Mouse (Mus musculus) hindbrain, embryonic 16.5 days (tissue): ENCODE measurements around the gene Olfr764-ps1. TPM values are rescaled to one million over a fixed set of nuclear protein-coding genes. Genes with fewer than 3 reads are reported as not detected.
"Not testable (repeated sequence)": the region's sequence is repeated elsewhere in the genome, so short reads cannot be mapped to it uniquely, and the experiment has no call there.

Source experiments
- ATAC-seq: fragments of 200-750 bp; cut with Nextera tagmentation; 2 replicates; pipeline ENCODE4 v1.8.0; 2017; ENCODE audit warnings: moderate TSS enrichment, moderate library complexity
- H3K27ac ChIP-seq: fragments of 300-500 bp; sonication (generic); 2 replicates; pipeline ENCODE4 v1.5.1; 2014; ENCODE audit warnings: low read depth, mild to moderate bottlenecking, control low read depth, low read length, moderate library complexity
- H3K27me3 ChIP-seq: fragments of 300-500 bp; sonication (generic); replicated peaks from 2 replicates; pipeline ENCODE4 v1.6.1; 2014; ENCODE audit warnings: low read length; ENCODE audit not compliant: control insufficient read depth, insufficient read depth
- H3K36me3 ChIP-seq: fragments of 300-500 bp; sonication (generic); 2 replicates; pipeline ENCODE4 v1.6.1; 2014; ENCODE audit warnings: mild to moderate bottlenecking, low read length, moderate library complexity, mixed read lengths; ENCODE audit not compliant: control insufficient read depth, insufficient read depth
- H3K4me1 ChIP-seq: fragments of 300-500 bp; sonication (generic); 2 replicates; pipeline ENCODE4 v1.6.1; 2014; ENCODE audit warnings: low read depth, low read length; ENCODE audit not compliant: control insufficient read depth, insufficient read depth
- H3K4me2 ChIP-seq: fragments of 300-500 bp; sonication (generic); 2 replicates; pipeline ENCODE4 v1.6.1; 2014; ENCODE audit warnings: mild to moderate bottlenecking, low read length, control low read depth, moderate library complexity
- H3K4me3 ChIP-seq: fragments of 300-500 bp; sonication (generic); 2 replicates; pipeline ENCODE4 v1.5.1; 2014; ENCODE audit warnings: mild to moderate bottlenecking, low read length, control low read depth, moderate library complexity
- H3K9ac ChIP-seq: fragments of 300-500 bp; sonication (generic); 2 replicates; pipeline ENCODE4 v1.6.1; 2014; ENCODE audit warnings: low read depth, mild to moderate bottlenecking, control low read depth, low read length, moderate library complexity
- H3K9me3 ChIP-seq: fragments of 300-500 bp; sonication (generic); 2 replicates; pipeline ENCODE4 v1.6.1; 2014; ENCODE audit warnings: mild to moderate bottlenecking, low read length, moderate library complexity; ENCODE audit not compliant: control insufficient read depth
- WGBS: fragments of 180-500 bp; shearing (Covaris S2); extraction: QIAGEN DNeasy Blood & Tissue Kit; methylation state at CpG from one replicate; pipeline ENCODE4 v1.1.7; 2014; 5-methylcytosine and 5-hydroxymethylcytosine counted together
- polyA plus RNA-seq: library from polyadenylated mRNA; unstranded; fragments of >200 nt; fragmentation: Nextera tagmentation; extraction: Ambion mirVana; gene quantifications from 2 replicates; pipeline ENCODE4 v1.2.1, GENCODE M21; 2015

Gene Olfr764-ps1
- not detected in 2 replicates for polyA plus RNA-seq

DNA sequence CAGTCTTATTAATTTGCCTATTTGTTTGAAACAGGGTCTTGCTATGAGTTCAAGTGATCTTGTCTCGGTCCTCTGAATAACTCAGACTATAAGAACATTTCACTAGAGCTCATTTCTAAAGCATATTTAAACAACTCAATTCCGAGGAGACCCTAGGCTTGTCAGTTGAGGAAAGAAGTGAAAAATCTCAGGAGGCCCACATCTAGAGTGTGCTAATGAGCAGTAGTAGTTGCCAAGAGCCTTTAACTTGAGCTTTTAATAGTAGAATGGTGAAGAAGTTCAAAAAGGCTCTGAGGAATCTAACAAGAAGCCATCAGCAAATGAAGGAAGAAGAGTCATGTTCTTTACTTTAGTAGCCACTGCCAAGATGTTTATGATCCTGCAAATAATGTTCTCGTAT lies at the start of gene Olfr764-ps1:
Gene Olfr764-ps1 (minus strand): TSS at position 101 of the 400 bp plus-strand sequence.
- no peaks in the 10 kb centered on the region for H3K4me1 ChIP-seq
- no peak within 1 kb of the TSS for H3K4me2 ChIP-seq
- H3K27me3 ChIP-seq, result no peaks in the 10 kb centered on the region
- H3K9me3 ChIP-seq, result no peaks in the 10 kb centered on the region
- H3K27ac ChIP-seq, result no peak within 1 kb of the TSS
- 83% methylated on average over 3 of the region's 3 CpGs for WGBS
- no peak within 1 kb of the TSS for H3K4me3 ChIP-seq
- no peaks in the 10 kb centered on the region for H3K36me3 ChIP-seq
- ATAC-seq, result no peak
- H3K9ac ChIP-seq, result no peak within 1 kb of the TSS

DNA sequence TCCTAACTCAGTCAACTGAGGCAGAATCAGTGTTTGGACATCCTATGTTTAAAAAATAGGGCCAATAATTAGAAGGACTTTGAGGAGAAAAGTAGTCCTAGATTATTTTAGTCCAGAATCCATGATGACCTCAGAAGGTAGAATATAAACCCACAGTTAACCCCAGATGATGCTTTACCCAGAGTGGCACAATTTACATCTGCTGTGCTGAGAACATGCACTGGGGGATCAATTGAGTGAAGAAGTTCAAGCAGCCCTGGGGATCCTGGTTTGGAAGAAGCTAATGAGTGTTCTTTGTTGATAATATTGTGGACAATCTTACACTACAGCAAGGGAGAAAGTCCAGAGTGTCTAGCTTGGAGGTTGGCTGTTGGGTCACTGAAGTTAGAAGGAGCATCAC lies 43.1 kb upstream of the Olfr764-ps1 start, which contains the start of gene Olfr767:
Gene Olfr767 (minus strand): TSS at position 101 of the 400 bp plus-strand sequence.
- H3K4me2 ChIP-seq, H3K27ac ChIP-seq, H3K4me3 ChIP-seq, H3K9ac ChIP-seq, H3K4me1 ChIP-seq, H3K9me3 ChIP-seq, H3K27me3 ChIP-seq, ATAC-seq, H3K36me3 ChIP-seq: not testable (repeated sequence)

DNA sequence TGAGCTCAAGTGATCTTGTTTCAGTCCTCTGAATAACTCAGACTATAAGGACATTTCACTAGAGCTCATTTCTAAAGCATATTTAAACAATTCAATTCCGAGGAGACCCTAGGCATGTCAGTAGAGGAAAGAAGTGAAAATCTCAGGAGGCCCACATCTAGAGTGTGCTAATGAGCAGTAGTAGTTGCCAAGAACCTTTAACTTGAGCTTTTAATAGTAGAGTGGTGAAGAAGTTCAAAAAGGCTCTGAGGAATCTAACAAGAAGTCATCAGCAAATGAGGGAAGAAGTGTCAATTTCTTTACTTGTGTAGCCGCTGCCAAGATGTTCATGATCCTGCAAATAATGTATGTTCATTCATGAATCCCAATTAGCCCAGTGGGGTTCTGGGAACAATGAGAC lies 29.2 kb upstream of the Olfr764-ps1 start, which contains the start of gene Olfr766-ps1:
Gene Olfr766-ps1 (minus strand): TSS at position 101 of the 400 bp plus-strand sequence.
- H3K27me3 ChIP-seq, result no peaks in the 10 kb centered on the region

DNA sequence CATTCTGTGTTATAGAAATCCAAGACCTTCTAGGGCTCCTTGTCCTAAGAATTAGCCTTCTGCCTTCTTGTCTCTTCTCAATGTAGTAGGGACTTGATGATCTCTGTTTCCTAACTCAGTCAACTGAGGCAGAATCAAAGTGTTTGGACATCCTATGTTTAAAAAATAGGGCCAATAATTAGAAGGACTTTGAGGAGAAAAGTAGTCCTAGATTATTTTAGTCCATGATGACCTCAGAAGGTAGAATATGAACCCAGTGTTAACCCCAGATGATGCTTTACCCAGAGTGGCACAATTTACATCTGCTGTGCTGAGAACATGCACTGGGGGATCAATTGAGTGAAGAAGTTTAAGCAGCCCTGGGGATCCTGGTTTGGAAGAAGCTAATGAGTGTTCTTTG lies 10.2 kb upstream of the Olfr764-ps1 start, which contains the start of gene Olfr765:
Gene Olfr765 (minus strand): TSS at position 101 of the 400 bp plus-strand sequence.
- not testable (repeated sequence) for H3K27ac ChIP-seq, ATAC-seq, H3K4me2 ChIP-seq, H3K4me1 ChIP-seq, H3K4me3 ChIP-seq, H3K9ac ChIP-seq, H3K36me3 ChIP-seq, H3K27me3 ChIP-seq, H3K9me3 ChIP-seq

More for the DNA sequence above, 29.2 kb upstream of the Olfr764-ps1 start, which contains the start of gene Olfr766-ps1:
- Histone ChIP-seq H3K9ac (no peak within 1 kb of the TSS), H3K4me2 (no peak within 1 kb of the TSS), H3K36me3 (no peaks in the 10 kb centered on the region), H3K27ac (no peak within 1 kb of the TSS), H3K4me3 (no peak within 1 kb of the TSS), H3K9me3 (no peaks in the 10 kb centered on the region), H3K4me1 (no peaks in the 10 kb centered on the region)
- ATAC-seq, result no peak
- 78% methylated on average over 2 of the region's 2 CpGs for WGBS

DNA sequence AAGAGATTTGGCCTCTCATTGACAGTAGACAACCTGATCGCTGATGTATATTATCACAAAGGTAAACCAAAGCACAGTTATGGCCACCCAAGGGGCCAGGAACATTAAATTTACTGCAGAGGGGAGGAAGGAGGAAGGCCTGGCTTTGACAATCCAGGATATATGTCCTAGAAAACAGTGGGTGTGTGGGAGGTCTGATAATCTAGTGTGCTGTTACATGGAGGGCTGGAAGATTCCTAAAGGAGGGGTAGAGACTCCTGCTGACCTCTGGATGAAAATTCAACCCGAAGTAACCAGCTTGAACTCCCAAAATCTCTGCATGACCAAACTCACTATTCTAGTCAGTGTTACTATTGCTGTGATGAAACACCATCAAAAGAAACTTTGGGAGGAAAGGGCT lies 11.4 kb downstream of the Olfr764-ps1 start:
- Histone ChIP-seq H3K9me3 (no peaks in the 10 kb centered on the region), H3K27me3 (no peaks in the 10 kb centered on the region), H3K27ac (no peak overlapping the region), H3K9ac (no peak overlapping the region), H3K4me2 (no peak overlapping the region), H3K36me3 (no peaks in the 10 kb centered on the region), H3K4me1 (no peaks in the 10 kb centered on the region), H3K4me3 (no peak overlapping the region)
- no peak for ATAC-seq
- WGBS, result 84% methylated on average over 2 of the region's 2 CpGs

DNA sequence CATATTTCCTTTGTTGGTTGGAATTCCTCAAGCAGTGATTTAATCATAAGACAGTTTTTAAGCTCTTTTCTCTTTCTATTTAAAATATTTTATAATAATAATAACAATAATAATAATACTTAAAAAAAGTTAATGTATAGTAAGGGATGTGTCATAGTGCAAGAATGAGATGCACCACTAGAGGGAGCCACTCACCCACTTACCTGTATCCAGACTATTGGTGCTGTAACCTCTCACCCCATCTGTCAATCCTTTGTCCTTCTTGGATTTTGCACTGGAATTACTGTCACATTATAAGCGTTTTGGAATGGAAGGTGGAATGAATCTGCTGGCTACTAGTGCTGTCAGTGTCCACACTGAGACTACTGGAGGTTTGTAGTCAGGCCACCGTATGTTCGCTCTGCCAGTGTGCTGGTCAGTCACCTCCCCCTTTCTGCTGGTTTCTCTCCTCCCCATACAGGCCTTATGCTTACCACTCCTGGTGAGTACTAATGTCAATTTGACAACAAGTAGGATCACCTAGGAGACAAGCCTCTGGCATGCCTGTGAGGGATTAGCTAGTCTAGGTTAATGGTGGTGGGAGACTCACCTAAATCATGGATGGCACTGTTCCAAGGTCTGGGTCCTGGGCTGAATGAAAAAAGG lies 13.6 kb downstream of the Olfr764-ps1 start:
- Histone ChIP-seq H3K9me3 (no peaks in the 10 kb centered on the region), H3K4me1 (no peaks in the 10 kb centered on the region), H3K9ac (no peak overlapping the region), H3K4me3 (no peak overlapping the region), H3K4me2 (no peak overlapping the region), H3K27me3 (no peaks in the 10 kb centered on the region), H3K36me3 (no peaks in the 10 kb centered on the region), H3K27ac (no peak overlapping the region)
- whole genome bisulfite sequencing, result 63% methylated on average over 3 of the region's 3 CpGs
- peak; percentile 71 for ATAC-seq

DNA sequence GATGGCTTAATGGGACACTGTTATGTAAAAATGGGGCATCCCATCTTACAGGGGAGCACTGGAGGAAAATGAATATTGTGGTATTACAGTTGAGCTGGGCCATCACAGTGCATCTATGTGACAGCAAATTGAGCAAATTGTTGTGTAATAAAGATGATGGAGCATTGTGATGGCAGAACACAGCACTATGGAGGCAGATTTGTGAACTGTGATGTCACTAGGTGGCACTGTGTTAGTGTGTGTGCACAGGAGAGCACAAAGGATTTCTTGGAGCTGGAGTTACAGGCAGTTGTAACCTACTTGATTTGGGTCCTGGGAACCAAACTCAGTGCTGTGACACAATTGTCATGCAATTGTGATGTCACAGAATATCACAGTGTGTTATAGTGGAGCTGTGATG lies 16.4 kb downstream of the Olfr764-ps1 start:
- ATAC-seq, result no peak
- H3K36me3 ChIP-seq, result no peaks in the 10 kb centered on the region
- no peak overlapping the region for H3K4me3 ChIP-seq
- H3K4me2 ChIP-seq, result no peak overlapping the region
- H3K9me3 ChIP-seq, result no peaks in the 10 kb centered on the region
- no peak overlapping the region for H3K27ac ChIP-seq
- H3K4me1 ChIP-seq, result no peaks in the 10 kb centered on the region
- no peak overlapping the region for H3K9ac ChIP-seq
- no peaks in the 10 kb centered on the region for H3K27me3 ChIP-seq

DNA sequence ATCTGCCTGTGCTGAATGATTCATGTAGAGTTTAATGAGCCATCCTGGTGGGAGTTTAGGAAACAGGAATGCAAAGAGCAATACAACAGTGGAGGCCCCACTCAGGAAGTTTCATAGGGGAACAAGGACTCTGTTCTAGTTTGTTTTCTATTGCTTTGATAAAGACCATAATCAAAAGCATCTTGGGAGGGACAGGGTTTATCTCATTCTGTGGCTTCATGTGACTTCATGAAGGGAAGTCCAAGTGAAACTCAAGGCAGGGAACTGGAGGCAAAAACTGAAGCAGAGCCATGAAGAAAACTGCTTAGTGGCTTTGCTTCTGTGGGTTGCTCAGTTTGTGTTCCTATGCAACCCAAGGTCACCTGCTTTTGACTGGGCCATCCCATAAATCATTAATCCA lies 25.2 kb downstream of the Olfr764-ps1 start:
- Histone ChIP-seq H3K4me2 (no peak overlapping the region), H3K9ac (no peak overlapping the region), H3K4me3 (no peak overlapping the region), H3K36me3 (no peaks in the 10 kb centered on the region), H3K27me3 (no peaks in the 10 kb centered on the region), H3K4me1 (no peaks in the 10 kb centered on the region), H3K9me3 (no peaks in the 10 kb centered on the region), H3K27ac (no peak overlapping the region)
- ATAC-seq, result no peak

DNA sequence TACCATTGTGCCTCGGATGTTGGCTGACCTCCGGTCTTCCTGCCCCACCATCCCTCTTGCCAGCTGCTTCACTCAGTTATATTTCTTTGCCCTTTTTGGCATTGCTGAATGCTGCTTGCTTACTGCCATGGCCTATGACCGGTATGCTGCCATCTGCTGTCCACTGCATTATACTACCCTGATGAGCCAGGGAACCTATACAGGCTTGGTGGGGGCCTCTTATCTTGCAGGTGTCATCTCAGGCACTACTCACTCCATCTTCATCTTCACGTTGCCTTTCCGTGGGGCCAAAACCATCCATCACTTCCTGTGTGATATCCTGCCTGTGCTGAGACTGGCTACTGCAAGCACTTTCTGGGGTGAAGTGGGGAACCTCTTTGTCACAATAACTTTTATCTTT lies 28.2 kb downstream of the Olfr764-ps1 start:
- not testable (repeated sequence) for H3K27ac ChIP-seq, H3K4me1 ChIP-seq, H3K4me2 ChIP-seq, H3K9ac ChIP-seq, H3K27me3 ChIP-seq, H3K36me3 ChIP-seq, H3K4me3 ChIP-seq, H3K9me3 ChIP-seq
- ATAC-seq, result peak; percentile 56; the same call in 1 of the 2 replicates
- WGBS, result 67% methylated on average over 1 of the region's 5 CpGs
